Mouse (Mus musculus): ENCODE measurements around the gene Paqr5. TPM values are rescaled to one million over a fixed set of nuclear protein-coding genes. Genes with fewer than 3 reads are reported as not detected.

Paqr5 gene
- polyA plus RNA-seq, 1 experiment from 2014 or later = 0.24 TPM

DNA sequence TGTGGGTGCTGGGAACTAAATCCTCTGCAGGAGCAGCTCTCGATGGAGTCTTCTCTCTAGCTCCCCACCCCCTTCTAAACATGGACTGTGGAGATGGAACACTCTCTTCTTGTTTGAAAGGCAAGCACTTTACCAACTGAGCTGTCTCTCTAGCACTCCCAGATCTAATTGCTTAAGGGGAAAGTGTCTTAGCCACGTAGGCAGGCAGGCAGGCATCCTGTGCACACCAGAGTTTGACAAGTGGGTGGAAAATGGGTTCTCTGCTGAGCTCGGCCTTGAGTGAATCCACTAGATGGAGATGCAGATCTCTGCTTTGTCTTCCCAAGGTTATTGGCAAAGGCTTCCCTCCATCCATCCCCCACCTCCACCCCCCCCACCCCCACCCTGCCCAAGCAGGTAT, 1.4 kb upstream of the Paqr5 start:
- Histone ChIP-seq H3K4me2 (no peak overlapping the region), H3K27me3 (replicated peaks) (peaks cover 26% of the 10 kb centered on the region), H3K4me1 (peaks cover 11% of the 10 kb centered on the region), H3K9ac (replicated peaks) (no peak overlapping the region), H3K4me3 (replicated peaks) (no peak overlapping the region), H3K9me3 (replicated peaks) (no peaks in the 10 kb centered on the region), H3K36me3 (no peaks in the 10 kb centered on the region), H3K27ac (replicated peaks) (no peak overlapping the region)
- 59% methylated on average over 3 of the region's 3 CpGs for WGBS
- no peak for ATAC-seq (ENCODE audit: low FRiP score)

DNA sequence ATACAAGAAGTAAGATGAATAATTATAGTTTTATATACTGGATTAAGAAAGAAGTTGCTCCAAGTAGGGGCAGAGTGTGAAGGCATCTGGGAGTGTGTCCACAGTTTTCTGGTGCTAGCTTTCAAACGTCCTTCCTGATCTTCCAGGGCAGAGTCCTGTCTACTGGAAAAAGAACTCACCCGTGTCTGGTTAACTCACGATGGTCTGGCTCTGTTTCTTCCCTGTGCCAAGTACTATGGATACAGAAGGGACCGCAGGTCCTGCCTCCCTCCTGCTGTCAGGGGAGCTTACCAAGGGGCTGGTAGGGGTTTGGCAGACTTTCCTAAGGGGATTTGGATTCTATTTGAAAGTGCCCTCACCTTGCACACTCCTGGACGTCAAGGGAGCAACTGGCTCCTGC, 1.6 kb downstream of the Paqr5 start:
- Histone ChIP-seq H3K36me3 (no peaks in the 10 kb centered on the region), H3K9me3 (replicated peaks) (no peaks in the 10 kb centered on the region), H3K27me3 (replicated peaks) (peaks cover 26% of the 10 kb centered on the region), H3K4me1 (peaks cover 11% of the 10 kb centered on the region), H3K4me3 (replicated peaks) (no peak overlapping the region), H3K4me2 (no peak overlapping the region), H3K9ac (replicated peaks) (no peak overlapping the region), H3K27ac (replicated peaks) (no peak overlapping the region)
- 52% methylated on average over 5 of the region's 5 CpGs for WGBS
- no peak for ATAC-seq (ENCODE audit: low FRiP score)

DNA sequence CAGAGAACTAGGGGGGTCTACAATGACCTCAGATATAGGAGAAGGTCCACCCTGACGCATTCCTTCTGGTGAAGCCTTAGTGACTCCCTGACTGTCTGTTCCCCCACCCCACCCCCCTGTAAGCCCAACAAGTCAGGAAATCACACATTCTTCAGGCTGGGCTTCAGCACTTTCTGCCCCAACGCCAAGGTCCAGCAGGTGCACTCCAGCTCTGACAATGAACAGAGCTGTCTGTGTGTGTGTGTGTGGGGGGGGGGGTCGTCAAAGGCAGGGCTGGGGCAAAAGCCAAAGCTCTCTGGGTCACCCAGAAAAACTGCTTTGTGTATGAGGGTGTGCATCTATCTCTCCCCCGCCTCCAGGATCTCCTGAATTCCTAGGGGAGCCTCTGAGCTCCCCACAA, 2.8 kb downstream of the Paqr5 start:
- Histone ChIP-seq H3K27ac (replicated peaks) (no peak overlapping the region), H3K4me1 (peaks cover 11% of the 10 kb centered on the region), H3K4me2 (no peak overlapping the region), H3K9me3 (replicated peaks) (no peaks in the 10 kb centered on the region), H3K27me3 (replicated peaks) (peaks cover 26% of the 10 kb centered on the region), H3K9ac (replicated peaks) (no peak overlapping the region), H3K36me3 (no peaks in the 10 kb centered on the region), H3K4me3 (replicated peaks) (no peak overlapping the region)
- no peak for ATAC-seq (ENCODE audit: low FRiP score)
- WGBS = 57% methylated on average over 4 of the region's 4 CpGs

DNA sequence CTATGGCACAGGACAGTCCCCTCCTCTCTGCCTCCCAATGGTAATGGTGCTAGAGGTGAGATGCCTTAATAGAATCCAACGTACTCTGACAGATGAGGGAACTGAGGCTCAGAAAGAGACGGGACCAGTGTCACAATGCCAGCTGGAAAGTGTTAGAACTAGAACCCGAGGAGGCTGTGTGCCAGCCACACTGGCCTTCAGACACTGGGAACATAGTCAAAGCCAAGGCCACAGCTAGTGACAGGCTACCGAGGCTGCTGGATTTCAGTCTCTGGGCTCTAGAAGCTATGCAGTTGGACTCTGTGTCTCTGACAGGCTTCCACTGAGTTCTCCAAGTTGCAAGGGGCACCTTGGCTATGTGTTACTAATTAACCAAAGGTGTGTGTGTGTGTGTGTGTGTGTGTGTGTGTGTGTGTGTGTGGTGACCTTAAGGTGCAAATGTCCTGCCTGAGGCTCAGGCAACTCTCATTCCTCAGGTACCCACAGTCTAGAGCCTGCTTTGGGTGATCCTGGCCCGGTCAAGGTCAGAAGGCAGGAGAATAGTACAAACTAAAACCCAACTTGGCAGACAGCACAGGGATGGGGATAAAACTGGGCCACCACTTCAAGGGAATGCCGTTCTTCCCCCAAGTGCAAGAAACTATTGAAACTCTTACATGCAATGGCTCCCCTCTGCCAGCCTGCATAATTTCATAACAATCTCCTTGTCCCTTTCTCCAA, 3.5 kb downstream of the Paqr5 start:
- no peak overlapping the region for H3K27ac ChIP-seq (replicated peaks)
- WGBS = 89% methylated on average over 6 of the region's 6 CpGs
- no peak for ATAC-seq (ENCODE audit: low FRiP score)

DNA sequence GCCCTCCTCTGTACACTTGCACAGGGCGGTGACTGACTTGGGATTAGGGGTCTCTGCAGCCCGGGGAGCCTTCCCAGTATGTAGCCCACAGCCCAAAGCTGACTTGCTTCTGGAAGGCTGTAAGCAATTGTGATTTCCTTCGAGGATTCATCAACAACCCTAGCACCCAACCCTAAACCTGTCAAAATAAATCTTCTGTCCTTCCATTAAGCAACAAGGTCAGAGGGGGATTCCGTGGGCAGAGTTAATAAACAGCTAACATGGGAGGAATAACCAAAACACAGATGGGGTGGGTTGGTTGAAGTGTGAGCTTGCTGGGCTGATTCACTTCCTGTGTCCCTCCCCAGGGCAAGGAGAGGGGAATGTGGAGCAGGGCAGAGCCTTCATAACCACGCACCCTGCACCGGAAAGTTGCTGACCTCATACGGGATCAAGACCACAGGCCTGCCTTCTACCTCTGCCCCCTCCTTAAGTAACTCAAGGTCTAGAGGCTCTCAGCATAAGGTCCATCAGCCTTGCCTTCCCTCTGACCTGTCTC, 5.0 kb downstream of the Paqr5 start:
- Histone ChIP-seq H3K36me3 (no peaks in the 10 kb centered on the region), H3K4me1 (peaks cover 6% of the 10 kb centered on the region), H3K4me2 (no peak overlapping the region), H3K9me3 (replicated peaks) (no peaks in the 10 kb centered on the region), H3K27me3 (replicated peaks) (peaks cover 18% of the 10 kb centered on the region), H3K4me3 (replicated peaks) (no peak overlapping the region), H3K9ac (replicated peaks) (no peak overlapping the region), H3K27ac (replicated peaks) (no peak overlapping the region)
- ATAC-seq (ENCODE audit: low FRiP score) = no peak
- 41% methylated on average over 7 of the region's 7 CpGs for WGBS

More for the DNA sequence above, 3.5 kb downstream of the Paqr5 start:
- Histone ChIP-seq H3K4me2 (no peak overlapping the region), H3K9me3 (replicated peaks) (no peaks in the 10 kb centered on the region), H3K9ac (replicated peaks) (no peak overlapping the region), H3K36me3 (no peaks in the 10 kb centered on the region), H3K27me3 (replicated peaks) (peaks cover 26% of the 10 kb centered on the region), H3K4me1 (peaks cover 11% of the 10 kb centered on the region), H3K4me3 (replicated peaks) (no peak overlapping the region)

DNA sequence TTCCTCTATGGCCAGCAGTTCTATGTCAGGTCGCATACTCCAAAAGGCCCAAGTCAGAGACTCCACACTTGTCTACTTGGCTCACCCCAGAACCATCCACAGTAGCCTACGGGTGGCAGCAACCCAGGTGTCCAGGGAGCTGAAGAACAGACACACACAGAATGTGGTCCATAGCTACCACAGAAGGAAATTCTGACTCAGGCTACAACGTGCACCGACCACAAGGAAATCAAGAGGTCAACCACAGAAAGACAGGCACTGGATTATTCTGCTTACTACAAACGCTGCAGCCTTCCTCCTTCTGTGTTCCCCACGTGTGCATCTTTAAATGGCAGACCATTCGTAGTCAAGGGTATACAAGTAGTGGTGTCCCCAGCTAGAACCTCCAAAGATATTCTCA, 6.4 kb downstream of the Paqr5 start:
- no peak overlapping the region for H3K9ac ChIP-seq (replicated peaks)
- no peaks in the 10 kb centered on the region for H3K4me1 ChIP-seq

DNA sequence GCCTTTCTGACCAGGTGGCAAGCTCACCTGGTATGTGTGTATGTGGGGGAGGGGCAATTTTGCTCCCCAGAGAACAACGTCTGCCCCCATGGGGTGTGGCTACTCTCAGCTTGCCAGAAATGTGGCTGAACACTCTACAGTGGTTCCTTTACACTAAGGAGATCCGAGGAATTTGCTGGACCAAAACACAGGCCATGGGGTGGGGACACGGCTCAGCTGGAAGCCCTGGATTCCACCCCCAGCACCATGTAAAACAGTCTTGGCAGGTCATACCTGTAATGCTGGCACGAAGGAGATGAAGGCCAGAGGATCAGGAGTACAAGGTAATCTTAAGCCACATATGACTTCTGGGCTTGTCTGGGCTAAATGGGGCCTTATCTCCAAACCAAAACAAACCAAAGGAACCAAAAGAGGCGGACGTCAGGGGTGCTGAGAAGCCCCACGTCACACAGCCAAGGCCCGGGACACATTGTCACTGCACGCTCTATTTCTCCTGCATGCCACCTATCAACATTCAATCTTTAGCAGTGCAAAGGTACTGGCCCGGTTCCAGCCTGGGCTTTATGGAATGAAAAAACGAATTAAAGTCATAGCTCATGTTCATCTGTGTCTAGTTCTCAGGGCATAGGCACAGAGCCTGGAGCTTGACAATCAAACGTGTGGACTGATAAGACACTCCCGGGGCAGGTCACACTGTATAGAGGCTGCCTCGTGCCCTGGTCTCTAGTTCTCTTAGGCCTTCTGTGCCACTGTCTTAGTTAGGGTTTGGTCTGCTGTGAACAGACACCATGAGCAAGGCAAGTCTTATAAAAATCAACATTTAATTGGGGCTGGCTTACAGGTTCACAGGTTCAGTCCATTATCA, 8.2 kb downstream of the Paqr5 start:
- Histone ChIP-seq H3K4me3 (replicated peaks) (no peak overlapping the region), H3K27ac (replicated peaks) (no peak overlapping the region), H3K9me3 (replicated peaks) (no peaks in the 10 kb centered on the region), H3K9ac (replicated peaks) (no peak overlapping the region), H3K4me1 (no peaks in the 10 kb centered on the region), H3K36me3 (no peaks in the 10 kb centered on the region), H3K27me3 (replicated peaks) (no peaks in the 10 kb centered on the region), H3K4me2 (no peak overlapping the region)
- WGBS = 83% methylated on average over 14 of the region's 14 CpGs
- no peak for ATAC-seq (ENCODE audit: low FRiP score)

More for the DNA sequence above, 6.4 kb downstream of the Paqr5 start:
- Histone ChIP-seq H3K36me3 (no peaks in the 10 kb centered on the region), H3K4me3 (replicated peaks) (no peak overlapping the region), H3K4me2 (no peak overlapping the region), H3K27ac (replicated peaks) (no peak overlapping the region), H3K9me3 (replicated peaks) (no peaks in the 10 kb centered on the region), H3K27me3 (replicated peaks) (peaks cover 8% of the 10 kb centered on the region)
- WGBS = 78% methylated on average over 7 of the region's 7 CpGs
- ATAC-seq (ENCODE audit: low FRiP score) = no peak

DNA sequence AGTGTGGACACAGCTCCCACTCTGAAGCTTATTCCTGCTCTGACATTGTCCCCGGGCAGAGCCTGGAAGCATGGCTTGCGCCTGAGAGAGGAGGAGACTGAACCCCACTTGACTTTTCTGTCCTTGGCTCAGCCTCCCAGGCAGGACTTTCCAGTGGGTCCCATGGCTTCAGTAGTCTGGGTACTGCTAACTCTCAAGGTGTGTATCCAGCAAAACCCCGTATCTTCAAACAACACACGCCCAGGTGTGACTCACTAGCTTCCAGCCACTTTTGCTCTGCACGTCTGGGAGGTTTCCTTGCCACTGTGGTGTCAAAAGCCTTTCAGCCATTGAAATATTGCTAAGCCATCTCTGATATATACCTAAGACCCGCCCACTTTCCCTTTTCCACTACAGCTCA, 9.3 kb downstream of the Paqr5 start:
- 86% methylated on average over 6 of the region's 6 CpGs for WGBS
- no peaks in the 10 kb centered on the region for H3K9me3 ChIP-seq (replicated peaks)
- H3K9ac ChIP-seq (replicated peaks) = no peak overlapping the region
- no peak for ATAC-seq (ENCODE audit: low FRiP score)
- no peaks in the 10 kb centered on the region for H3K4me1 ChIP-seq
- H3K36me3 ChIP-seq = no peaks in the 10 kb centered on the region
- no peak overlapping the region for H3K4me2 ChIP-seq
- H3K27ac ChIP-seq (replicated peaks) = no peak overlapping the region
- H3K4me3 ChIP-seq (replicated peaks) = no peak overlapping the region
- H3K27me3 ChIP-seq (replicated peaks) = no peaks in the 10 kb centered on the region

DNA sequence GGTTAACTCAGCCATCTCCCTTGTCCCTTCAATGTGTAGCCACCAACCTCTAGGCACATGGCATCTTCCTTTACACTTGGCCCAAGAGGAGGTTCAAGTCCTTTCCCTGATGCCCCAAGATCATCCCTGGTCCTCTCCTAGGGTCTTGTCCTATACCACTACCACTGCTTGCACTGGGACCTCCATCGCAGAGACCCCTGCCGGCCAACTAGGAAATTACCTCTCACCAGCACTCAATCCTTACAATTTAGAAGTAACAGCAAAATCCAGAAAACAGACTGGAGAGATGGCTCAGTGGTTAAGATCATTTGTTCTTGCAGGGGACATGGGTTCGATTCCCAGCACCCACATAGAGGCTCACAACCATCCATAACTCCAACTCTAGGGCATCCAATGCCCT, 11.2 kb downstream of the Paqr5 start:
- H3K9ac ChIP-seq (replicated peaks) = no peak overlapping the region
- H3K27me3 ChIP-seq (replicated peaks) = no peaks in the 10 kb centered on the region
- H3K9me3 ChIP-seq (replicated peaks) = no peaks in the 10 kb centered on the region
- no peak overlapping the region for H3K4me3 ChIP-seq (replicated peaks)
- no peak overlapping the region for H3K27ac ChIP-seq (replicated peaks)
- 49% methylated on average over 3 of the region's 3 CpGs for WGBS
- no peaks in the 10 kb centered on the region for H3K36me3 ChIP-seq
- no peak for ATAC-seq (ENCODE audit: low FRiP score)
- no peak overlapping the region for H3K4me2 ChIP-seq
- no peaks in the 10 kb centered on the region for H3K4me1 ChIP-seq

DNA sequence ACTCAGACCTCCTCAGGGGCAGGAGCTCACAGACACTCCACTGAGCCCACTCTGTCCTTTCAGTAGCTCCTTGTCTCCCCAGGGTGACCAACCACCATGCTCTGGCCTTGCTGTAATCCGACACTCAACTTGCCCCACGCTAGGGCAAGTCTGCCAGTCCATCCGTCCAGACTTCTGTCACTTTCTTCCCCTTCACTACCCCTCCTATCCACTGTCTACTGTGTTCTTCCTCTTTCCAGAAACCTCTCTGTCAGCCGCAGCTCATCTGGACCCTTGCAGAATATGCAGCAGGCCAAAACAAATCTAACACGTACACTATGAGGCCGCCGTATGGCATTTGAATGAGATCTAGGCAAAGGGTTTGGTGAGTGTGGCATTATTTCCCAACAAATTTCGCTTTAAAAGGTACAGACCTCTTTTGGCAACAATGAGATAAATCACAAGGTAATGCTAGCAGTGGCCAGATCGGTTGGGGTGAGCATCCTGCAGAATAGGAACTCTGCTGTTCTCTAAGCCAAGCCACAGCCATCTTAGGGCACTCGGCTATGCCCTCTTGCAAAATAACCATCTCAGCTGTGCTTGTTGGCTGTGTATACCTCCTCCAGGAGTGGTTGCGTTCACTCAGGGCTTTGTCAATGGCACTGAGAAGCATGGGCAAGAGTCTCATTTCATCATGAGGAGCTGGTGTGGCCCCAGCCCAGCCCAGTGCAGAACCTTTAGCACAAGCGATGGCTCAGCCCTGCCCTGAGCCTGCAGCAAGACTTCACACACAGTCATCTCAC, 13.1 kb downstream of the Paqr5 start:
- H3K36me3 ChIP-seq = no peaks in the 10 kb centered on the region
- 70% methylated on average over 12 of the region's 12 CpGs for WGBS

DNA sequence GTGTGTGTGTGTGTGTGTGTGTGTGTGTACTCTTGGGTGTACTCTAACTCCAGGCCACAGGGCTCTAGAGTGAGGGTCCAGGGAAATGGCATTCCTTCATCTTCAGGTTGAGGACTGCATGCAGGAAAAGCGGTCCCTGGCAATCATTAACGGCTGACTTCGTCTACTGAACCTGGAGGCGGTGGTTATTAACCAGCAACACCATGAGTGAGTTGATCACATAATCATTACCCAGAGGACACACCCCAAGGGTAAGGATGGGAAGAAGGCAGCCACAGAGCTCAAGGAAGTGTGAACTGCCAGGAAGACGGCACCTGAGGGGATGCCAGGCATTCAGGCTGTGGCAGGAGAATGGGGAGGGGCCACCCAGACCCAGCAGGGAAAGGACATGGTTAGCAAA, 18.3 kb downstream of the Paqr5 start:
- no peaks in the 10 kb centered on the region for H3K27me3 ChIP-seq (replicated peaks)
- ATAC-seq (ENCODE audit: low FRiP score) = no peak
- no peak overlapping the region for H3K4me2 ChIP-seq
- no peak overlapping the region for H3K4me3 ChIP-seq (replicated peaks)
- H3K4me1 ChIP-seq = peaks cover 3% of the 10 kb centered on the region
- no peak overlapping the region for H3K27ac ChIP-seq (replicated peaks)
- 68% methylated on average over 5 of the region's 5 CpGs for WGBS
- no peaks in the 10 kb centered on the region for H3K36me3 ChIP-seq
- H3K9me3 ChIP-seq (replicated peaks) = no peaks in the 10 kb centered on the region
- no peak overlapping the region for H3K9ac ChIP-seq (replicated peaks)

More for the DNA sequence above, 13.1 kb downstream of the Paqr5 start:
- no peaks in the 10 kb centered on the region for H3K4me1 ChIP-seq
- H3K27me3 ChIP-seq (replicated peaks) = no peaks in the 10 kb centered on the region
- no peak overlapping the region for H3K27ac ChIP-seq (replicated peaks)
- H3K9me3 ChIP-seq (replicated peaks) = no peaks in the 10 kb centered on the region
- no peak overlapping the region for H3K9ac ChIP-seq (replicated peaks)
- no peak overlapping the region for H3K4me3 ChIP-seq (replicated peaks)
- ATAC-seq (ENCODE audit: low FRiP score) = no peak
- H3K4me2 ChIP-seq = no peak overlapping the region
